Mouse (Mus musculus) forebrain, embryonic 15.5 days (tissue): ENCODE results near the gene Bco2. TPM values are rescaled to one million over a fixed set of nuclear protein-coding genes. Genes with fewer than 3 reads are reported as not detected.

Experiments used
- ATAC-seq: fragments of 200-750 bp; cut with Nextera tagmentation; replicated peaks from 2 replicates; pipeline ENCODE4 v1.8.0; 2017; ENCODE audit warnings: mild to moderate bottlenecking, moderate TSS enrichment, moderate library complexity
- H3K27ac ChIP-seq: fragments of 300-500 bp; sonication (generic); replicated peaks from 2 replicates; pipeline ENCODE4 v1.5.1; 2015; ENCODE audit warnings: mild to moderate bottlenecking, inconsistent platforms
- H3K27me3 ChIP-seq: fragments of 300-500 bp; sonication (generic); 2 replicates; pipeline ENCODE4 v1.6.1; 2015; ENCODE audit warnings: inconsistent platforms
- H3K36me3 ChIP-seq: fragments of 300-500 bp; sonication (generic); 2 replicates; pipeline ENCODE4 v1.6.1; 2015; ENCODE audit warnings: mild to moderate bottlenecking, inconsistent platforms
- H3K4me1 ChIP-seq: fragments of 300-500 bp; sonication (generic); 2 replicates; pipeline ENCODE4 v1.6.1; 2015; ENCODE audit warnings: inconsistent platforms
- H3K4me2 ChIP-seq: fragments of 300-500 bp; sonication (generic); replicated peaks from 2 replicates; pipeline ENCODE4 v1.6.1; 2015; ENCODE audit warnings: mild to moderate bottlenecking, inconsistent platforms
- H3K4me3 ChIP-seq: fragments of 300-500 bp; sonication (generic); 2 replicates; pipeline ENCODE4 v1.5.1; 2015; ENCODE audit warnings: mild to moderate bottlenecking, inconsistent platforms
- H3K9ac ChIP-seq: fragments of 300-500 bp; sonication (generic); replicated peaks from 2 replicates; pipeline ENCODE4 v1.6.1; 2015; ENCODE audit warnings: mild to moderate bottlenecking, inconsistent platforms
- H3K9me3 ChIP-seq: fragments of 300-500 bp; sonication (generic); 2 replicates; pipeline ENCODE4 v1.6.1; 2016; ENCODE audit warnings: inconsistent platforms
- WGBS: fragments of 180-500 bp; shearing (Covaris S2); methylation state at CpG from one replicate; pipeline ENCODE4 v1.1.7; 2015; ENCODE audit warnings: mixed read lengths; 5-methylcytosine and 5-hydroxymethylcytosine counted together
- polyA plus RNA-seq: library from polyadenylated mRNA; unstranded; fragments of >200 nt; fragmentation: Nextera tagmentation; extraction: Ambion mirVana; gene quantifications from 2 replicates; pipeline ENCODE4 v1.2.1, GENCODE M21; 2015

Gene Bco2
- polyA plus RNA-seq, 1 experiment from 2014 or later = 0.43 TPM

DNA sequence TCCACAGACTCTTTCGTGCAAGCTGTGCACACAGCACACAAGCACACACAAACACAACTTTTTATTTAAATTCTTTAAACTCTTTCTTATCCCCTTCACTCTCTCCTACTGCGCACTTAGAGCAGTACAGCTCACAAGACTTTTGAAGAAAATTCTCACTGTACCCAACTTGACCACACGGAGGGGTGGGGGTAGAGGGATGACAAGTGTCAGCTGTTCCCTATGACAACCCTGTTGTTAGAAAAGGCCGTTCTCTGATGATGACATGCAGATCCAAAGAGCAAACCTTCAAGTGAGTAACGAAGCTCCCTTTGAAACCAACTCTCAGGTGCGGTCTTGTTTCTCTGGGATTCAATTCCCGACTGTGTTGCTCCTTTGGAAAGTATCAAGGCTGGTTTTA lies 27.1 kb downstream of the Bco2 start:
- Histone ChIP-seq H3K36me3 (no peaks in the 10 kb centered on the region), H3K9ac (peak overlapping the region; percentile 86), H3K9me3 (no peaks in the 10 kb centered on the region), H3K27me3 (no peaks in the 10 kb centered on the region), H3K4me3 (peak overlapping the region; percentile 92), H3K4me1 (peaks cover 9% of the 10 kb centered on the region), H3K27ac (0 out of 2 replicates have a peak overlapping the region, but pooled peaks have one; percentile 88), H3K4me2 (peak overlapping the region; percentile 59)
- WGBS = 47% methylated on average over 7 of the region's 7 CpGs
- ATAC-seq = peak; percentile 15; the same call in 1 of the 2 replicates

DNA sequence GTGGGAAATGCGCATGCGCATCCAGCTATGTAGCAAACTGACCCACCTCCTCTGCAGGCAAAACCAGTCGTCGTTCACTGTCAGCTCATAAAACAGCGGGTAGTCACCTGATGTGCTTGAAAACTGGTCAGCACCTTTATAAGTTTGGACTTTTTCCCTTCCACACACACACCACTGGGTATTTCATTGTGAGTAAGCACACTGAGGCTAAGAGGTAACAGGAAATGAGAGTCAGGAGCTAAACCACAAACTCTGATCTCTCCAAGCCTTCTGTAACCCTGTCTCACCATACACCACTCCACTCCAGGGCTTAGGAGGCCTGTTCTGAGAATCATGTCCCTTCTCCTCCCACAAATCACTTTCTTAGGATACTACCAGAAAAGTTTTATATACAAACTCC lies 29.4 kb downstream of the Bco2 start:
- H3K9ac ChIP-seq = no peak overlapping the region
- H3K27ac ChIP-seq = no peak overlapping the region
- H3K9me3 ChIP-seq = no peaks in the 10 kb centered on the region
- H3K4me3 ChIP-seq = no peak overlapping the region
- H3K27me3 ChIP-seq = no peaks in the 10 kb centered on the region
- H3K4me2 ChIP-seq = no peak overlapping the region
- H3K4me1 ChIP-seq = peaks cover 9% of the 10 kb centered on the region
- H3K36me3 ChIP-seq = no peaks in the 10 kb centered on the region
- no peak for ATAC-seq
- WGBS = 82% methylated on average over 5 of the region's 5 CpGs

GRCm38 (mm10) chr9:50524936-50525335 lies 30.0 kb downstream of the Bco2 start:
- Histone ChIP-seq H3K4me3 (no peak overlapping the region), H3K9ac (no peak overlapping the region), H3K27ac (no peak overlapping the region), H3K27me3 (no peaks in the 10 kb centered on the region), H3K36me3 (no peaks in the 10 kb centered on the region), H3K4me2 (no peak overlapping the region), H3K4me1 (peaks cover 9% of the 10 kb centered on the region), H3K9me3 (no peaks in the 10 kb centered on the region)
- ATAC-seq = no peak
- WGBS = 91% methylated on average over 5 of the region's 5 CpGs

- H3K4me2 ChIP-seq = no peak overlapping the region
- WGBS = 82% methylated on average over 5 of the region's 5 CpGs
- H3K9me3 ChIP-seq = no peaks in the 10 kb centered on the region
- H3K36me3 ChIP-seq = no peaks in the 10 kb centered on the region
- H3K4me3 ChIP-seq = no peak overlapping the region
- peaks cover 4% of the 10 kb centered on the region for H3K4me1 ChIP-seq
- ATAC-seq = no peak
- H3K9ac ChIP-seq = no peak overlapping the region
- no peak overlapping the region for H3K27ac ChIP-seq
- no peaks in the 10 kb centered on the region for H3K27me3 ChIP-seq
These were observed 32.4 kb downstream of the Bco2 start for GRCm38 (mm10) chr9:50522574-50522973.

DNA sequence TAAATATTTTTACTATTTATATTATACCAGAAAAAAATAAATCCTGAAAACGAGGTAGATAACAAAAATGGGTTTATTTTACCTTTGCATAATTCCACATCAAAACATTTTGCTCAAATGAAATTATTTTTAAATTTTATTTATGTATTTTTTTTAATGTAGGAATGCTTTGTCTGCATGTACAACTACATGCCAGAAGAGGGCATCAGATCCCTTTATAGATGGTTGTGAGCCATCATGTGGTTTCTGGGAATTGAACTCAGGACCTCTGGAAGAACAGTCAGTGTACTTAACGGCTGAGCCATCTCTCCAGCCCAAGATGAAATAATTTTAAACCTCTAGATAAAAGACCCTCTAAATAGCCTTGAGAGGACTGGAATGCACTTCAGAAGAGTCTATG lies 33.4 kb downstream of the Bco2 start:
- H3K36me3 ChIP-seq = no peaks in the 10 kb centered on the region
- no peak overlapping the region for H3K4me2 ChIP-seq
- no peak overlapping the region for H3K27ac ChIP-seq
- 57% methylated on average over 2 of the region's 2 CpGs for WGBS
- no peak overlapping the region for H3K9ac ChIP-seq
- no peak overlapping the region for H3K4me3 ChIP-seq
- H3K4me1 ChIP-seq = no peaks in the 10 kb centered on the region
- no peaks in the 10 kb centered on the region for H3K9me3 ChIP-seq
- ATAC-seq = no peak
- H3K27me3 ChIP-seq = no peaks in the 10 kb centered on the region

DNA sequence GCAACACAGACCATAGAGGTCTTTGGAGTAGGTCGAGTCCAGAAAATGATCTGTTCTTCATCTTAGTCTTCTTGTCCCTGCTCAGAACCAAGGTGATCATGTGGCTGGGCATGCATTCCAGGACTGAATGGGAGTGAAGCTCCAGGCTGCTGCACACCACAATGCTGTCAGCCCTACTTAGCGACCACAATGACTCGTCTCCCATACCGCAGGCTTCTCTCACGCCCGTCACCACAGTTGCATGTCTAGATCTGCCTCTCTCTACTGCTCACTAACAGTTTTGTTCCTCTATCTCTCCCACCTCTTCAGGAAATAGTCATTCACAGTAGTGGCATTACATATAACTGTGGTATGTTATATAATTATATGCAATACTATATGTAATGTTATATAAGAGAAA lies 34.2 kb downstream of the Bco2 start:
- ATAC-seq = no peak
- H3K36me3 ChIP-seq = no peaks in the 10 kb centered on the region
- no peaks in the 10 kb centered on the region for H3K4me1 ChIP-seq
- no peaks in the 10 kb centered on the region for H3K9me3 ChIP-seq
- 86% methylated on average over 6 of the region's 6 CpGs for WGBS
- H3K27me3 ChIP-seq = no peaks in the 10 kb centered on the region
- no peak overlapping the region for H3K27ac ChIP-seq
- no peak overlapping the region for H3K4me2 ChIP-seq
- H3K4me3 ChIP-seq = no peak overlapping the region
- no peak overlapping the region for H3K9ac ChIP-seq

DNA sequence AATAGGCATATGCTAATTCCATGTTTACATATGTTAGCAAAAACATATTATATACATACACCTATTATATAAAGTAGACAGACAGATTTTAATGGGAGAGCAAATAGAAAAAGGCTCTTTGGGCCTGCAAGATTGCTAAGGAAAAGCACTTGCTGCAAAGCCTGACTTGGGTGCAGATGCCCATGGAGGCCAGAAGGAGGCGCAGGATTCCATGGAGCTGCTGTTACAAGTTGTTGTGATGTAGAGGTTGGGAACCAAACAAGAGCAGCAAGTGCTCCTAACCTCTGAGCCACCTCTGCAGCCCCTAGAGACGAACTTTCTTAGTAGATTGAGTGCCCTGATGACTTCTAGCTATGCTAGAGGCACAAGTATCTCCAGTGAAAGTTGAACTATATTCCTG lies 36.2 kb downstream of the Bco2 start:
- Histone ChIP-seq H3K36me3 (no peaks in the 10 kb centered on the region), H3K9me3 (no peaks in the 10 kb centered on the region), H3K27ac (no peak overlapping the region), H3K9ac (no peak overlapping the region), H3K4me1 (no peaks in the 10 kb centered on the region), H3K4me3 (no peak overlapping the region), H3K27me3 (no peaks in the 10 kb centered on the region), H3K4me2 (no peak overlapping the region)
- WGBS = 15% methylated on average over 2 of the region's 2 CpGs
- no peak for ATAC-seq

- H3K9me3 ChIP-seq = no peaks in the 10 kb centered on the region
- H3K27ac ChIP-seq = no peak overlapping the region
- WGBS = 89% methylated on average over 5 of the region's 5 CpGs
- no peak overlapping the region for H3K4me3 ChIP-seq
- H3K9ac ChIP-seq = no peak overlapping the region
- ATAC-seq = no peak
- H3K4me1 ChIP-seq = no peaks in the 10 kb centered on the region
- no peak overlapping the region for H3K4me2 ChIP-seq
- H3K36me3 ChIP-seq = no peaks in the 10 kb centered on the region
- no peaks in the 10 kb centered on the region for H3K27me3 ChIP-seq
These were observed 39.5 kb downstream of the Bco2 start for GRCm38 (mm10) chr9:50515462-50515861.

- Histone ChIP-seq H3K4me2 (no peak overlapping the region), H3K36me3 (no peaks in the 10 kb centered on the region), H3K9ac (no peak overlapping the region), H3K9me3 (no peaks in the 10 kb centered on the region), H3K4me3 (no peak overlapping the region), H3K4me1 (no peaks in the 10 kb centered on the region), H3K27me3 (no peaks in the 10 kb centered on the region), H3K27ac (no peak overlapping the region)
- WGBS = 84% methylated on average over 7 of the region's 7 CpGs
- no peak for ATAC-seq
These were observed 47.4 kb downstream of the Bco2 start for GRCm38 (mm10) chr9:50507570-50507969.

GRCm38 (mm10) chr9:50505405-50505804 lies 49.6 kb downstream of the Bco2 start:
- no peak overlapping the region for H3K4me2 ChIP-seq
- no peak overlapping the region for H3K9ac ChIP-seq
- no peak overlapping the region for H3K27ac ChIP-seq
- no peaks in the 10 kb centered on the region for H3K9me3 ChIP-seq
- H3K4me1 ChIP-seq = no peaks in the 10 kb centered on the region
- ATAC-seq = no peak
- H3K4me3 ChIP-seq = no peak overlapping the region
- WGBS = 72% methylated on average over 6 of the region's 6 CpGs
- no peaks in the 10 kb centered on the region for H3K36me3 ChIP-seq
- H3K27me3 ChIP-seq = no peaks in the 10 kb centered on the region

- ATAC-seq = no peak
- no peak overlapping the region for H3K9ac ChIP-seq
- no peak overlapping the region for H3K27ac ChIP-seq
- WGBS = 98% methylated on average over 3 of the region's 3 CpGs
- no peak overlapping the region for H3K4me3 ChIP-seq
- no peaks in the 10 kb centered on the region for H3K27me3 ChIP-seq
- no peak overlapping the region for H3K4me2 ChIP-seq
- no peaks in the 10 kb centered on the region for H3K36me3 ChIP-seq
- H3K9me3 ChIP-seq = no peaks in the 10 kb centered on the region
- H3K4me1 ChIP-seq = no peaks in the 10 kb centered on the region
These were observed 52.0 kb downstream of the Bco2 start for GRCm38 (mm10) chr9:50502949-50503348.

- peak overlapping the region; percentile 40 for H3K4me2 ChIP-seq
- no peaks in the 10 kb centered on the region for H3K4me1 ChIP-seq
- H3K4me3 ChIP-seq = peak overlapping the region; percentile 30
- H3K27ac ChIP-seq = no peak overlapping the region
- no peaks in the 10 kb centered on the region for H3K36me3 ChIP-seq
- peak overlapping the region; percentile 26 for H3K9ac ChIP-seq
- 26% methylated on average over 14 of the region's 14 CpGs for WGBS
- peak; percentile 85 for ATAC-seq
- no peaks in the 10 kb centered on the region for H3K9me3 ChIP-seq
- H3K27me3 ChIP-seq = no peaks in the 10 kb centered on the region
These were observed 53.9 kb downstream of the Bco2 start for GRCm38 (mm10) chr9:50500974-50501501.

DNA sequence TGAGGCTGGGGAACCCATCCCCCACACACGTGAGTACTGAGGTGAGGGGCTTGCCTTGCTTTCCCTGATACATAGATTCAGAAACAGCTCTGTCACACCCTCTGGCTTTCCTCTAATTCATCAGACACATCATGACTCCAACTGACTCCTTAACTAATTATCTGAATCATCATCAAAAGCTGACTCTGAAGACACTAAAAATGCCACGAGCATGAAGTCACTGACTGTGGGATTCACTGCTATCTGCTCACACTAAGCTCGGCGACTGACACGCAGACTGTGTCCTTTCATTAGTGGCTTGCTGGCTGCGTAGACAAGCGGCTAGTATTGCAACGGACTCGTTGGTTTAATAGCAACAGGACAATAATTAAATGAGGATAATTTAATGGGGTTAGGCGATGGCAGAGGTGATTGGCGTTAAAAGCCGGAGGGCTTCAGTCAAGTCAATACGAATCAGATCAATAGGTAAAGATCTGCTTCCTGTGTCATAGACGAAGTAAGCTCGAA lies 54.5 kb downstream of the Bco2 start:
- Histone ChIP-seq H3K9ac (no peak overlapping the region), H3K36me3 (no peaks in the 10 kb centered on the region), H3K4me2 (peak overlapping the region; percentile 40), H3K27ac (no peak overlapping the region), H3K9me3 (no peaks in the 10 kb centered on the region), H3K4me3 (peak overlapping the region; percentile 30), H3K27me3 (no peaks in the 10 kb centered on the region), H3K4me1 (no peaks in the 10 kb centered on the region)
- ATAC-seq = no peak
- WGBS = 76% methylated on average over 15 of the region's 15 CpGs
